Comparison of ENCODE assay signal across 11 mouse cellular contexts in the genomic region with DNA sequence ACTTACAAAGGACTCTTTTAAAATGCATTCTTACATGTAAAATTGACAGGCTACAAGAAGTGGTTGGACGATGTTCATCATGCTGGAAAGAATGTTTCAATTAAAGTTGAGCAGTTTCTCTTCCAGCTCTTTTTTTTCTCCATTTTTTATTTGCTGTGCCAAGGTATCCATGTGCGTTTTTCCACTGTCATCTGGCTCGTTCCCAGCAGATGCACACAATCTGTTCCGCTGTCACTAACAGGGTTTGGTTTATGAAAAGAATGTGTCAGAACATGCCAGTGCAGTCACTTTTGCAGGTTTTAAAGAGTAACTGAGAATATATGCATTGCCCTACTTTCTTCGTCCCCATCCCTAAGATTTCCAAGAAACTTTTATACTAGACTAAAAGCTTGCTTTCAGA. TPM values are rescaled to one million over a fixed set of nuclear protein-coding genes. Genes with fewer than 3 reads are reported as not detected.
A peak's percentile ranks its signal among the peaks of the same experiment; 100 is the strongest.
DNase-seq lines count a peak whose midpoint lies in the region.
"Had no signal": no experiment of that assay in that cellular context is flagged by ENCODE, and none has a peak within 500 bp of the region (broad histone marks: within the 10 kb centered on the region; RNA-seq: fewer than 3 reads in every experiment).

No protein-coding gene starts in this region.

- intact Hi-C loops in heart, postnatal 14 days (cut with DNase I): no loop called here

- peak; percentile 54 for DNase-seq in heart, adult 11 months
- DNase-seq in heart, postnatal 14 days: no peak
- DNase-seq in Muller cell, postnatal 12 days (ENCODE audit: inconsistent ontology term): peak; percentile 14
- peak; percentile 35 for DNase-seq in cerebellum, adult 11-12 months
- DNase-seq in layer of hippocampus, adult 18-20 months (ENCODE audit: low spot score in 2 of 2): peak; percentile 71 to 91
- DNase-seq in retina, embryonic 14.5 days (ENCODE audit: low spot score): no peak
- no peak for DNase-seq in ovary, adult 18-20 months (ENCODE audit: low spot score)
- DNase-seq in heart, adult 9 months (ENCODE audit: low spot score in 2 of 2): no peak
- DNase-seq: adrenal gland, postnatal 10 days; lung, postnatal 14 days; midbrain, embryonic 14.5 days had no signal

RNA-seq across cellular contexts. Expression of gene Mef2c, which starts 33.3 kb away (rescaled TPM):
- 10 to 100 TPM; 67.9 to 74.7 TPM for total RNA-seq in heart, postnatal 14 days (2021)
- 100 to 1,000 TPM; 112 to 119 TPM for total RNA-seq in layer of hippocampus, adult 18-20 months (2021)

Comparison
In these comparisons a context has a peak if more than half of its experiments do, and no peak if none do; other contexts are left out.
1. DNase-seq: peak in heart, adult 11 months (single experiment), Muller cell, postnatal 12 days (single experiment), cerebellum, adult 11-12 months (single experiment) and layer of hippocampus, adult 18-20 months (2 of 2); none in heart, postnatal 14 days (0 of 2), retina, embryonic 14.5 days (single experiment), ovary, adult 18-20 months (single experiment) and heart, adult 9 months (0 of 2).